Mouse (Mus musculus): ENCODE measurements around the gene Cmtm8. TPM values are rescaled to one million over a fixed set of nuclear protein-coding genes. Genes with fewer than 3 reads are reported as not detected.

The Cmtm8 gene
- polyA plus RNA-seq, 1 experiment from 2014 or later = 81.5 TPM

DNA sequence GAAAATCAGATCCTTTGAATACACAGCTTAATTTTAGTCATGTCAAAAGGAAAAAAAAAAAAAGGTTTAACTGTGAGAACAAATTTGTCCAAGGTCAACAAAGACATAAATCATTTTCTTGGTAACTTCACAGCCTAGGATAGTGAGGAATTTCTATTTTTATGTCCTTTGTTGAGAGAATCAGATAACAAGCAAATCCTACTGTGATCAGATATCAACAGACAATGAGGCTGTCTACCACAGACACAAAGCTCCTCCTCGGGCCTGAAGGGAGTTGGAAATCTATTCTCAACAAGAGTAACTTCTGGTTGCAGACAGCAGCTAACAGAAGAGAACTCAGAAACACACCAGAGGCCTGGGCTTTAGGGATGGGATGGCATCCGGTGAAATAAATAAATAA lies 38.0 kb upstream of the Cmtm8 start:
- no peaks in the 10 kb centered on the region for H3K9me3 ChIP-seq (ENCODE audit: low read depth, low read length)
- no peak overlapping the region for H3K27ac ChIP-seq (ENCODE audit: low read depth)
- DNase-seq = no peak
- no peak for TF ChIP-seq CTCF (IDR thresholded peaks at IDR 0.05; ENCODE audit: low read depth)
- no peaks in the 10 kb centered on the region for H3K27me3 ChIP-seq (ENCODE audit: insufficient read depth, low read length)
- 65% methylated on average over 2 of the region's 2 CpGs for WGBS
- no peaks in the 10 kb centered on the region for H3K4me1 ChIP-seq (ENCODE audit: insufficient read depth)
- no peak overlapping the region for H3K4me2 ChIP-seq
- H3K4me3 ChIP-seq (ENCODE audit: low read depth, low read length) = no peak overlapping the region
- H3K9ac ChIP-seq = no peak overlapping the region
- ATAC-seq (ENCODE audit: insufficient read depth) = no peak
- no peaks in the 10 kb centered on the region for H3K36me3 ChIP-seq (ENCODE audit: insufficient read depth)

DNA sequence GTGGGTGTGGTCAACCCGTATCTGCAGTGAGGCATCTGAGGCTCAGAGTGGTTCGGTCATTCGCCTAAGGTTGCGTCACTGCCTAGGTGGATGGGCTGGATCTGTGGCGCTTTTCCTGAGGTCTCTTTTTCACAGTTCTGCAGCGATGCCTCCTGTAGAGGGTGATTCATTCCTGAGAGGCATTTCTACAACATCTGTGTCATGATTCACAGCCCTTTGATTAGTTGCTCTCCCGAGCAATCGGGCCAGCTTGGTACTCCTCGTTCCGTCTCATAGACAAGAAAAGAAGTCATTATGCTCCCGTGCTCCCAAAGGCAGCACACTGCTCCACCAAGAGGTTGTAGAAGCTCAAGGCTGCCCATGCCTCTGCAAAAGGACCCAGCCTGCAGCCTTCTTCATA lies 11.4 kb upstream of the Cmtm8 start:
- DNase-seq (no peak), ATAC-seq (ENCODE audit: insufficient read depth) (no peak)
- Histone ChIP-seq H3K4me1 (ENCODE audit: insufficient read depth) (no peaks in the 10 kb centered on the region), H3K27ac (ENCODE audit: low read depth) (no peak overlapping the region; the same call in 1 of the 2 replicates), H3K36me3 (ENCODE audit: insufficient read depth) (no peaks in the 10 kb centered on the region), H3K4me3 (ENCODE audit: low read depth, low read length) (no peak overlapping the region), H3K9me3 (ENCODE audit: low read depth, low read length) (no peaks in the 10 kb centered on the region), H3K27me3 (ENCODE audit: insufficient read depth, low read length) (no peaks in the 10 kb centered on the region; the same call in 1 of the 2 replicates), H3K4me2 (no peak overlapping the region), H3K9ac (no peak overlapping the region)
- TF ChIP-seq CTCF (IDR thresholded peaks at IDR 0.05; ENCODE audit: low read depth) = no peak
- 49% methylated on average over 11 of the region's 11 CpGs for WGBS

DNA sequence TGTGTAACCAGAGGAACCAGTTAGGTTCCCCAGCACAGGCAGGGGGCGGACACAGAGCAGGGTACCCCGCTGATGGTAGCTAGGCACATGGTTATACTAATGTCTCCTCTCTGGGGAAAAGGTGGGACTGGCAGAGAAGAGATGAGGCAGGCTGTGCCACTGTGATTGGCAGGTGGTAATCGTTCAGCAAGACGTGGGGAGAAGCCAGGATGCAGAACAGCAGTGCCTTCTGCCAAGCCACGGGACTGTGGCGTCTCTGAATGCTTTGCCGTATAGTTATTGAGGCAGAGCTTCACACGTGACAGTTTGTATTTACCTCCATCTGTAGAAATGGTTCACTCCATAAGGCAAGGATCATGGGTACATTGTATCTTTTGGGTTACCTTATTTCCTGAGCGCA lies 10.7 kb upstream of the Cmtm8 start:
- Histone ChIP-seq H3K4me3 (ENCODE audit: low read depth, low read length) (no peak overlapping the region), H3K9me3 (ENCODE audit: low read depth, low read length) (no peaks in the 10 kb centered on the region), H3K36me3 (ENCODE audit: insufficient read depth) (no peaks in the 10 kb centered on the region), H3K27me3 (ENCODE audit: insufficient read depth, low read length) (no peaks in the 10 kb centered on the region; the same call in 1 of the 2 replicates), H3K27ac (ENCODE audit: low read depth) (no peak overlapping the region), H3K4me1 (ENCODE audit: insufficient read depth) (no peaks in the 10 kb centered on the region), H3K9ac (no peak overlapping the region), H3K4me2 (no peak overlapping the region)
- ATAC-seq (ENCODE audit: insufficient read depth) (no peak), DNase-seq (no peak)
- no peak for TF ChIP-seq CTCF (IDR thresholded peaks at IDR 0.05; ENCODE audit: low read depth)
- 62% methylated on average over 9 of the region's 9 CpGs for WGBS

DNA sequence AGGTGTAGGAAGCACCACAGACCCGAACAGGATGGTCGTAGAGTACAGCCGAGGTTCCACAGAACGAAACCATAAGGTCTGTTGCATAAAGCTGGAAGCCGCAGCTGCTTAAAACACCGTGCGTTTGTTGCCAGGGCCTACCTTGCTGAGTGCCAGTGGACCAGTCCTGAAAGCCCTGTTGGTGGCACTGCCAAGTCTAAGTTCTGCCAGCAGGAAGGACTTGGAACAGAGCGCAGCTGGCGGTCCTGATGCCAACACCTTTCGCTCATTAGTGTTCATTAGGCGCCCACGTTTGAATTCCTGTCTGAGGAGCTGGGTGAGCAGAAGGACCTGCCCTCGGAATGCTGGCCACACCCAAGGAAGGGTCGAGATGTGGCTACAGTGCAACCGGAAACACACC lies 9.4 kb upstream of the Cmtm8 start:
- WGBS = 73% methylated on average over 15 of the region's 15 CpGs
- H3K9ac ChIP-seq = no peak overlapping the region
- TF ChIP-seq CTCF (IDR thresholded peaks at IDR 0.05; ENCODE audit: low read depth) = no peak
- no peaks in the 10 kb centered on the region for H3K4me1 ChIP-seq (ENCODE audit: insufficient read depth)
- H3K4me3 ChIP-seq (ENCODE audit: low read depth, low read length) = no peak overlapping the region
- no peaks in the 10 kb centered on the region; the same call in 1 of the 2 replicates for H3K27me3 ChIP-seq (ENCODE audit: insufficient read depth, low read length)
- no peak overlapping the region for H3K4me2 ChIP-seq
- H3K27ac ChIP-seq (ENCODE audit: low read depth) = no peak overlapping the region
- no peaks in the 10 kb centered on the region for H3K9me3 ChIP-seq (ENCODE audit: low read depth, low read length)
- no peak for ATAC-seq (ENCODE audit: insufficient read depth)
- no peak for DNase-seq
- no peaks in the 10 kb centered on the region for H3K36me3 ChIP-seq (ENCODE audit: insufficient read depth)

DNA sequence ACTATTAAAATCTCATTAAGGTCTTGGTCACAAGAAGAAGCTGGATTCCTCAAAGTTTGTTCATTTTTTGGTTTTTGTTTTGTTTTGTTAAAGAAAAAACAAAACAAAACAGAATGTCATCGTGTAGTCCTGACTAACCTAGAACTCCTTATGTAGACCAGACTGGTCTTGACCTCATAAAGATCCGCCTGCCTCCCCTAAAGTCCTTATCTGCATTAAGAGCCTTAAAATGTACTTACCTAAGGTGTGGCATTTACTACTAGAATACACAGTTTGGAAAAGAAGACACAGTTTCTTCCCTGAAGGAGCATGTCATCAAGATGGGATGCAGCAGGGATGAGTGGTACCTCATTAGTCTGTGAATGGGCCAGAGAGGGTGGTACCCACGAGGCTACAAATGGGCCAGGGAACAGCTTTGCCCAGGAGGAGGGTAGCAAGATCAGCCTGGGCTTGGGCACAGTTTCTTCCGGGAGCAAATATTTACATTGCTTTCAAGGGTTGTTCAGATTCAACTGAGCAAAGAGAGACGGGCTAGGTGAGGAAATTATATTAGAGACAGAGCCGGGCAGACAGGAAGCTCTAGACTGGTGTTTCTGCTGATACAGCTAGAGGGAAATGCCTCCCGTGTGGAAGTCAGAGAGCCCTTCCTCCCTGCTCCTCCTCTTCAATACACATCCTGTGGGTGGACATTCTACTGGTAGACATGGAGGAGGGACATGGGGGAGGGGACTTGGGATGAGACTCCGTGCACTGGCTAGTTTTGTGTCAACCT lies 7.6 kb upstream of the Cmtm8 start:
- DNase-seq (peak; percentile 71), ATAC-seq (ENCODE audit: insufficient read depth) (peak; percentile 77)
- Histone ChIP-seq H3K9me3 (ENCODE audit: low read depth, low read length) (no peaks in the 10 kb centered on the region), H3K36me3 (ENCODE audit: insufficient read depth) (no peaks in the 10 kb centered on the region), H3K4me3 (ENCODE audit: low read depth, low read length) (no peak overlapping the region), H3K4me1 (ENCODE audit: insufficient read depth) (no peaks in the 10 kb centered on the region), H3K4me2 (no peak overlapping the region), H3K9ac (no peak overlapping the region), H3K27me3 (ENCODE audit: insufficient read depth, low read length) (no peaks in the 10 kb centered on the region), H3K27ac (ENCODE audit: low read depth) (no peak overlapping the region)
- TF ChIP-seq CTCF (IDR thresholded peaks at IDR 0.05; ENCODE audit: low read depth) = no peak
- 34% methylated on average over 8 of the region's 8 CpGs for WGBS

DNA sequence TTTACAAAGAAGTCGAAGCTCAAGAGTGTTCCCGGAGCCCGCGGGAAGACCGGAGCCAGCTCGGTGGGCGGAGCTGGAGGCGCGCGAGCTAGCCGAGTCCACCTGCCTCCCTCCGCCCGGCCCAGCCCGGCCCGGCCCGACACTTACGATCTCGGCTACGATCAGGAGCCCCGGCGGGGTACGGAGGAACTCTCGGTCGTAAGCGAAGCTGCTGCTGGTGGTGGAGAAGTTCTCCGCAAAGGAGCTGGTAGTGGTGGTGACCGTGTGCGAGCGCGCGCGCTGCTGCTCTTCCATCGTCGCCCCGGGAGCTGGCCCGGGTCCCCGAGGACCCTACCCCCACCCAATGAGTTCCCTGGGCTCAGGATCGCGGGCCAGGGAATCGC lies 331 bp downstream of the Cmtm8 start:
- no peak for TF ChIP-seq CTCF (IDR thresholded peaks at IDR 0.05; ENCODE audit: low read depth)
- WGBS = under 1% methylated on average over 40 of the region's 40 CpGs
- H3K9ac ChIP-seq = peak overlapping the region; percentile 66

DNA sequence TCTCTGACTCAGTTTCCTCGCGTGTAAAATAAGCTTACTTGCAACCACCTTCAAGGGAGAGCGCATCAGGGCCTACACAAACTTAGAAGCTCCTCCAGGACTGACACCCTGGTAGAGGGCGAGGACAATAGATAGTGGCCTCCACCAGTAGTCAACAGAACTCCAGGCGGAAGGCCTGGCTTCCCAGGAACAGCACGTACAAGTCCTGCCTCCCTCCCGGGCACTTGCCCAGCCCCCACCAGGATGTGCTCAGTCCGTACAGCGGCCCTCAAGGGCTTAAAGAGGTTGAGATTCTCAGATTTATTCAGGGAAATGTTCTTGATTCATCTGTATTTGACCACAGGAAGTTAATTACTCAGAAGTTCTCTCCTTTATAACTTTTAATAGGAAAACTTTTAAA lies 1.1 kb downstream of the Cmtm8 start:
- TF ChIP-seq CTCF (IDR thresholded peaks at IDR 0.05; ENCODE audit: low read depth) = no peak
- peak overlapping the region; percentile 84 for H3K27ac ChIP-seq (ENCODE audit: low read depth)
- DNase-seq = peak; percentile 58

More for the DNA sequence above, 331 bp downstream of the Cmtm8 start:
- DNase-seq (peak; percentile 62), ATAC-seq (ENCODE audit: insufficient read depth) (peak; percentile 55)
- Histone ChIP-seq H3K27me3 (ENCODE audit: insufficient read depth, low read length) (peaks cover 11% of the 10 kb centered on the region), H3K4me2 (peak overlapping the region; percentile 97), H3K4me1 (ENCODE audit: insufficient read depth) (no peaks in the 10 kb centered on the region; the same call in 1 of the 2 replicates), H3K36me3 (ENCODE audit: insufficient read depth) (no peaks in the 10 kb centered on the region), H3K27ac (ENCODE audit: low read depth) (peak overlapping the region; percentile 84), H3K4me3 (ENCODE audit: low read depth, low read length) (peak overlapping the region; percentile 70), H3K9me3 (ENCODE audit: low read depth, low read length) (no peaks in the 10 kb centered on the region)

More for the DNA sequence above, 1.1 kb downstream of the Cmtm8 start:
- H3K9ac ChIP-seq = peak overlapping the region; percentile 66
- no peaks in the 10 kb centered on the region; the same call in 1 of the 2 replicates for H3K4me1 ChIP-seq (ENCODE audit: insufficient read depth)
- no peaks in the 10 kb centered on the region for H3K9me3 ChIP-seq (ENCODE audit: low read depth, low read length)
- H3K27me3 ChIP-seq (ENCODE audit: insufficient read depth, low read length) = peaks cover 11% of the 10 kb centered on the region
- 0 out of 2 replicates have a peak, but pooled peaks have one; percentile 4 for ATAC-seq (ENCODE audit: insufficient read depth)
- 28% methylated on average over 9 of the region's 9 CpGs for WGBS
- H3K4me3 ChIP-seq (ENCODE audit: low read depth, low read length) = peak overlapping the region; percentile 70
- H3K4me2 ChIP-seq = peak overlapping the region; percentile 97
- H3K36me3 ChIP-seq (ENCODE audit: insufficient read depth) = no peaks in the 10 kb centered on the region

Measured in lung, embryonic 14.5 days (tissue).